Mouse (Mus musculus): ENCODE results near the gene Gm49630. TPM values are rescaled to one million over a fixed set of nuclear protein-coding genes. Genes with fewer than 3 reads are reported as not detected.

Gm49630 gene
- not detected for polyA plus RNA-seq (2015; fragmentation: Illumina TruSeq; extraction: RNeasy Lipid Tissue Mini Kit (QIAGEN cat#74804); ENCODE audit: low read depth, low replicate concordance)

DNA sequence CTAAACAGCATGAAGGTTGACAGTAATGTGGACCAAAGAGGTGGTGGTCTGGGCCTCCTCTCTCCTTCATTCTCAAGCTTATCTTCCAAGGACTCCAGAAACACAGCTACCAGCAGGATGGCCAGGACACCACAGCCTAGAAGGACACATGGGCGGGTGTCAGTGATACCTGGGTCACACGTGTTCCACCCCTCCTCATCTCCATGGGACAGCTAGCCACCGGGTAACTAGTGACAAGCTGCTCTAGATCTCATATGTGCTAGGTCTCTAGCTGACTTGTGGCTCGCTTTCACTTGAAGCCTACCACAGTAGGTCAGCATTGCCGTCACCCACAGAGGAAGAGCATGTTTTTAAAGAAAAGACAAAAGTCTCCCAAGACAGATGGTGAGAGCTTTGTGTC is at the start of gene Gm49630:
Gene Gm49630, minus strand, starts transcription at position 101 of the 400 bp plus-strand sequence.

DNA sequence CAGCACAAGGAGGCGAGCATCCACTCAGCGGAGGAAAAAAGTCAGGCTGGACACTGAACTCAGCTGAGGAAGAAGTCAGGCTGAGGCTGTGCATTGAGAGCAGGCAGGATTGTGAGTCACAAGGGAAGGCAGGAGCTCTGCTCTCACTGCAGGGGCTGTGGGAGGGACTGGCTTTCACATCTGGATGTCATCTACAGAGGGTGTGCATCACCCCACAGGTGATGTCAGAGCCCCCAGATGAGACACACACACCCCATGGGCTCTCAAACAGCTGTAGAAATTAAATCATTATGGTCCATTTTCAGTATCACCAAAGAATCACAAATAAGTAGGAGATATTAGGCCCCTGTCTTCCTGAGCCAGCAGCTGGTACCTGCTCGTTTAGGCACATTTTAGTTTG is 13.6 kb upstream of the Gm49630 start, which contains the start of gene Unc93a2:
Gene Unc93a2, minus strand, starts transcription at position 101 of the 400 bp plus-strand sequence.

DNA sequence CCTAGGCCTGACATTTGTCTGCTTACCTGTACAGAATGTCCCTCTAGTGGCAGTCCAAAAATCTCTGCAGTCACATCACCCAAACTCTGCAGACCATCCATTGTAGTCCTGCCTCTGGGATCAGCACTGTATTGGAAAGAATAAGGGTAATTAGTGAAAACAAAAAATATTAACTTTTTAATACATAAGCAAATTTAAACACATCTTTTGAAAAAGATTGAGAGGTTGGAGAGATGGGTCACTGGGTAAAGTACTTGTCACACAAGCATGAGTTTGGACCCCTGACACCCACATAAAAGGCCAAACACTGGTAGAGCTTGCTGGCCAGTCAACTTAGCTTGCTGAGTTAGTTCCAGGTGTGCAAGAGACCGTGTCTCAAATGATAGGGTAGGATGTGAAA is 19.2 kb downstream of the Gm49630 start, which contains the start of gene Ttll2:
Gene Ttll2, minus strand, starts transcription at position 101 of the 400 bp plus-strand sequence.

DNA sequence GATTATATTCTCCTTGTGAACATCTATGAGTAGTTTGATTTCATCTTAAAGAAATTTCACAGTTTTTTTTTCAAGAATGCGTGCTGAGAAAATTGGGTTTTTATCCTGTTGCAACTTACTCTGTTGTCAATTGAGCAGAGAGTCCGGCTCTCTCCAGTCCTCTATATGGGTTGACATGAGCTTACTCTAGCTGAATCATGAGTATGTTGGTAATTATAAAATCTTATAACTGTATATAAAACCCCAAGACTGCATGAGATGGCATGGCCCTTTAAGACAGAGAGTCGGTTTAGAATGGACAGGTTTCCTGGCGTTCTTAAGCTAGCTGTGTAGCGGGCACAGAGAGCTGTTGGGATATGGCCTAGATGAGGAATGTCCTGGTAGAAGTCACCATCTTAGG is 47.4 kb downstream of the Gm49630 start, which contains the start of gene Tcp10a:
Gene Tcp10a, plus strand, starts transcription at position 301 of the 400 bp plus-strand sequence.

Other genes starting within 250 kb of the Gm49630 start
- gene Rps6ka2, start 201.9 kb downstream of the Gm49630 start, polyA plus RNA-seq (2015; fragmentation: Illumina TruSeq; extraction: RNeasy Lipid Tissue Mini Kit (QIAGEN cat#74804); ENCODE audit: low read depth, low replicate concordance), result 37.3 TPM
- gene Tcp10a, start 47.3 kb downstream of the Gm49630 start, polyA plus RNA-seq (2015; fragmentation: Illumina TruSeq; extraction: RNeasy Lipid Tissue Mini Kit (QIAGEN cat#74804); ENCODE audit: low read depth, low replicate concordance), result not detected
- gene Ttll2, start 19.3 kb downstream of the Gm49630 start, polyA plus RNA-seq (2015; fragmentation: Illumina TruSeq; extraction: RNeasy Lipid Tissue Mini Kit (QIAGEN cat#74804); ENCODE audit: low read depth, low replicate concordance), result not detected
- gene Unc93a2, start 13.5 kb upstream of the Gm49630 start, polyA plus RNA-seq (2015; fragmentation: Illumina TruSeq; extraction: RNeasy Lipid Tissue Mini Kit (QIAGEN cat#74804); ENCODE audit: low read depth, low replicate concordance), result not detected

All from brain, adult 10 weeks (tissue).